Mouse (Mus musculus) cerebellum, adult 18-20 months (tissue): ENCODE results near the gene Gm3139.
"Not testable (repeated sequence)": the region's sequence is repeated elsewhere in the genome, so short reads cannot be mapped to it uniquely, and the experiment has no call there.

Experiments used
- DNase-seq, 2 experiments: peaks; one replicate each; pipeline ENCODE4 v3.0.0; 2021

Gm3139 gene

DNA sequence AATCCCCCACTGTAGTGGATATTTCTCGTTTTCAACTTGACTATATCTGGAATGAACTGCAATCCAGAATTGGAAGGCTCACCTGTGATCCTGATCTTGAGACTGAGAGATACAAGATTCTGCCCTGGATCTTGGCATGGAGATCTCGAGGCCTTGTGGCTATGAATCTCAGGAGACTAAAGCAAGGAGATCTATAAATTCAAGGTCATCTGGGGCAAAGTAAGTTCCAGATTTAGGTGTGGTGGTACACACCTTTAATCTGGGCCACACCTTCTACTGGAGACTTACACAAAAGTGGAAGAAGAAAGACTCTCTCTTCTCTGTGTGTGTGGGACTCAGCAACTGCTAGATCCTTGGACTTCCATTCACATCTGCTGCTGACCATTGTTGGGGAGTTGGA lies at the start of gene Gm3139:
Gm3139 (plus strand) TSS at position 301 of the 400 bp plus-strand sequence.
- not testable (repeated sequence) for DNase-seq
